Mouse (Mus musculus): ENCODE data around the gene Gdf1.
A peak's percentile ranks its signal among the peaks of the same experiment; 100 is the strongest.

Gdf1 gene

GRCm38 (mm10) chr8:70329124-70329834 lies at the start of gene Gdf1:
Gene Gdf1, plus strand, starts transcription at chr8:70329817.
- DNase-seq (ENCODE audit: low read depth, low spot score): no peak

- no peak for DNase-seq (ENCODE audit: low read depth, low spot score)
These were observed 48.6 kb upstream of the Gdf1 start for GRCm38 (mm10) chr8:70281001-70281400.

- peak; percentile 39 for DNase-seq (ENCODE audit: low read depth, low spot score)
These were observed 46.9 kb upstream of the Gdf1 start, which contains the start of gene Homer3 for GRCm38 (mm10) chr8:70282603-70283135. Gene Homer3, plus strand, starts transcription at chr8:70282827.

- DNase-seq (ENCODE audit: low read depth, low spot score): no peak
These were observed 46.2 kb upstream of the Gdf1 start for GRCm38 (mm10) chr8:70283136-70284077.

- no peak for DNase-seq (ENCODE audit: low read depth, low spot score)
These were observed 45.2 kb upstream of the Gdf1 start for GRCm38 (mm10) chr8:70284421-70284820.

- no peak for DNase-seq (ENCODE audit: low read depth, low spot score)
These were observed 44.3 kb upstream of the Gdf1 start for GRCm38 (mm10) chr8:70285304-70285703.

GRCm38 (mm10) chr8:70286737-70287136 lies 42.9 kb upstream of the Gdf1 start:
- no peak for DNase-seq (ENCODE audit: low read depth, low spot score)

- no peak for DNase-seq (ENCODE audit: low read depth, low spot score)
These were observed 35.6 kb upstream of the Gdf1 start for GRCm38 (mm10) chr8:70293988-70294405.

- no peak for DNase-seq (ENCODE audit: low read depth, low spot score)
These were observed 28.7 kb upstream of the Gdf1 start for GRCm38 (mm10) chr8:70300881-70301280.

- peak; percentile 92 for DNase-seq (ENCODE audit: low read depth, low spot score)
These were observed 27.2 kb upstream of the Gdf1 start, which contains the start of the genes Ddx49 and Cope for GRCm38 (mm10) chr8:70302358-70302890. Gene Ddx49, minus strand, starts transcription at chr8:70302489. Gene Cope, plus strand, starts transcription at chr8:70302518.

GRCm38 (mm10) chr8:70302901-70303300 lies 26.7 kb upstream of the Gdf1 start:
- DNase-seq (ENCODE audit: low read depth, low spot score): no peak

- no peak for DNase-seq (ENCODE audit: low read depth, low spot score)
These were observed 20.3 kb upstream of the Gdf1 start for GRCm38 (mm10) chr8:70309311-70309710.

- DNase-seq (ENCODE audit: low read depth, low spot score): no peak
These were observed 16.2 kb upstream of the Gdf1 start for GRCm38 (mm10) chr8:70313399-70313798.

GRCm38 (mm10) chr8:70315624-70316510 lies 13.8 kb upstream of the Gdf1 start, which contains the start of gene Cers1:
Gene Cers1, plus strand, starts transcription at chr8:70315775.
- DNase-seq (ENCODE audit: low read depth, low spot score): no peak

GRCm38 (mm10) chr8:70316511-70317504 lies 12.8 kb upstream of the Gdf1 start:
- DNase-seq (ENCODE audit: low read depth, low spot score): peak; percentile 91

- DNase-seq (ENCODE audit: low read depth, low spot score): no peak
These were observed 11.7 kb upstream of the Gdf1 start for GRCm38 (mm10) chr8:70317872-70318271.

- DNase-seq (ENCODE audit: low read depth, low spot score): no peak
These were observed 5.9 kb upstream of the Gdf1 start for GRCm38 (mm10) chr8:70323716-70324115.

- DNase-seq (ENCODE audit: low read depth, low spot score): no peak
These were observed 2.1 kb upstream of the Gdf1 start for GRCm38 (mm10) chr8:70327512-70327911.
